Mouse (Mus musculus) hindbrain, postnatal 0 days (tissue): ENCODE data around the gene Pgm2. TPM values are rescaled to one million over a fixed set of nuclear protein-coding genes. Genes with fewer than 3 reads are reported as not detected.

ENCODE experiments used
- ATAC-seq: fragments of 200-750 bp; cut with Nextera tagmentation; 2 replicates; pipeline ENCODE4 v1.8.0; 2017; ENCODE audit warnings: mild to moderate bottlenecking, moderate TSS enrichment, moderate library complexity
- DNase-seq: peaks from one replicate; pipeline ENCODE4 v3.0.0-alpha.2; 2015; ENCODE audit warnings: low spot score
- H3K27ac ChIP-seq: fragments of 300-500 bp; sonication (generic); 2 replicates; pipeline ENCODE4 v1.5.1; 2014; ENCODE audit warnings: mild to moderate bottlenecking
- H3K27me3 ChIP-seq: fragments of 300-500 bp; sonication (generic); 2 replicates; pipeline ENCODE4 v1.6.1; 2014; ENCODE audit warnings: low read length, mixed read lengths; ENCODE audit not compliant: insufficient read depth
- H3K36me3 ChIP-seq: fragments of 300-500 bp; sonication (generic); 2 replicates; pipeline ENCODE4 v1.6.1; 2014; ENCODE audit warnings: low read length, mixed read lengths; ENCODE audit not compliant: insufficient read depth
- H3K4me1 ChIP-seq: fragments of 300-500 bp; sonication (generic); 2 replicates; pipeline ENCODE4 v1.6.1; 2014; ENCODE audit warnings: antibody characterized with exemption, low read length, mixed read lengths; ENCODE audit not compliant: insufficient read depth
- H3K4me2 ChIP-seq: fragments of 300-500 bp; sonication (generic); 2 replicates; pipeline ENCODE4 v1.6.1; 2014; ENCODE audit warnings: low read depth, mild to moderate bottlenecking, low read length, moderate library complexity, mixed read lengths
- H3K4me3 ChIP-seq: fragments of 300-500 bp; sonication (generic); 2 replicates; pipeline ENCODE4 v1.5.1; 2014; ENCODE audit warnings: low read length
- H3K9ac ChIP-seq: fragments of 300-500 bp; sonication (generic); replicated peaks from 2 replicates; pipeline ENCODE4 v1.6.1; 2014; ENCODE audit warnings: mild to moderate bottlenecking, low read length, moderate library complexity, mixed read lengths
- H3K9me3 ChIP-seq: fragments of 300-500 bp; sonication (generic); 2 replicates; pipeline ENCODE4 v1.6.1; 2016; ENCODE audit warnings: low read length, mixed read lengths
- CTCF ChIP-seq: IDR thresholded peaks from 2 replicates; pipeline ENCODE4 v1.5.1; 2016; ENCODE audit warnings: antibody characterized with exemption, control low read depth, low read depth
- WGBS: fragments of 180-500 bp; shearing (Covaris S2); extraction: QIAGEN DNeasy Blood & Tissue Kit; methylation state at CpG from one replicate; pipeline ENCODE4 v1.1.7; 2014; 5-methylcytosine and 5-hydroxymethylcytosine counted together
- polyA plus RNA-seq: library from polyadenylated mRNA; unstranded; fragments of >200 nt; fragmentation: Nextera tagmentation; extraction: Ambion mirVana; gene quantifications from 2 replicates; pipeline ENCODE4 v1.2.1, GENCODE M21; 2015
- total RNA-seq: library from RNA; depleted of rRNA; stranded (reverse); fragments of >200 nt; gene quantifications from 2 replicates; pipeline ENCODE4 v1.2.3, GENCODE M21; 2014

The Pgm2 gene
- total and polyA plus RNA-seq, 2 experiments from 2014 or later: 11.4 to 14.8 TPM

GRCm38 (mm10) chr5:64064401-64064800 is 28.3 kb upstream of the Pgm2 start:
- H3K4me3 ChIP-seq: no peak overlapping the region
- H3K9ac ChIP-seq: no peak overlapping the region
- H3K27ac ChIP-seq: no peak overlapping the region
- H3K36me3 ChIP-seq: no peaks in the 10 kb centered on the region
- H3K9me3 ChIP-seq: no peaks in the 10 kb centered on the region
- no peaks in the 10 kb centered on the region for H3K27me3 ChIP-seq
- DNase-seq (no peak), ATAC-seq (no peak)
- no peaks in the 10 kb centered on the region for H3K4me1 ChIP-seq
- TF ChIP-seq CTCF: no peak
- WGBS: 77% methylated on average over 3 of the region's 3 CpGs
- H3K4me2 ChIP-seq: no peak overlapping the region

- H3K27me3 ChIP-seq: no peaks in the 10 kb centered on the region
- H3K36me3 ChIP-seq: no peaks in the 10 kb centered on the region
- 87% methylated on average over 6 of the region's 6 CpGs for WGBS
- ATAC-seq: no peak
- H3K27ac ChIP-seq: no peak overlapping the region
- H3K4me3 ChIP-seq: no peak overlapping the region
- DNase-seq: no peak
- no peak overlapping the region for H3K4me2 ChIP-seq
- no peak overlapping the region for H3K9ac ChIP-seq
- no peaks in the 10 kb centered on the region for H3K9me3 ChIP-seq
- no peak for TF ChIP-seq CTCF
- no peaks in the 10 kb centered on the region for H3K4me1 ChIP-seq
Measured at GRCm38 (mm10) chr5:64065497-64066046, 27.2 kb upstream of the Pgm2 start.

DNA sequence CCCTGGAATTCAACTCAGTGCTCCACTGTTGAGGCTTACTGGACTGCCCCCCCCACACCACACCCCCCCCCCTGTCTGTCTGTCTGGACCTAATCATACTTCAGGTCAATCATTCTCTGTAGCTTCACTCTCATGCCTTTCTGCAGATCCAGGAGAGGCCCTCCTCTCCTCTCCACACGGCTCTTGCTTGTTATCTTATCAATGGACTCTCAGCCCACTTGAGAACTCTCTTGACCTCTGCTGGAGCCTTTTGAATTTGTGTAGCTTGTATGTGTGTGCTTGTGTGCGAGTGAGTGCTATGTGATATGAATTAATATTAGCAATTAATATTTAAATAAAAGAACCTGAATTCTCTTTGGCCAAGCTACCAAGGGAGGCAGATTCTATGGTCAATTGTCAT is 26.6 kb upstream of the Pgm2 start:
- no peak for ATAC-seq
- Histone ChIP-seq H3K9me3 (no peaks in the 10 kb centered on the region), H3K4me3 (no peak overlapping the region), H3K36me3 (no peaks in the 10 kb centered on the region), H3K27ac (no peak overlapping the region), H3K4me2 (no peak overlapping the region), H3K9ac (no peak overlapping the region), H3K4me1 (no peaks in the 10 kb centered on the region), H3K27me3 (no peaks in the 10 kb centered on the region)
- 57% methylated on average over 2 of the region's 2 CpGs for WGBS
- TF ChIP-seq CTCF: no peak
- DNase-seq: no peak

- no peak overlapping the region for H3K9ac ChIP-seq
- no peak overlapping the region for H3K4me2 ChIP-seq
- DNase-seq (no peak), ATAC-seq (no peak)
- H3K27me3 ChIP-seq: no peaks in the 10 kb centered on the region
- TF ChIP-seq CTCF: no peak
- H3K4me1 ChIP-seq: no peaks in the 10 kb centered on the region
- no peaks in the 10 kb centered on the region for H3K9me3 ChIP-seq
- 88% methylated on average over 2 of the region's 2 CpGs for WGBS
- H3K27ac ChIP-seq: no peak overlapping the region
- H3K36me3 ChIP-seq: no peaks in the 10 kb centered on the region
- no peak overlapping the region for H3K4me3 ChIP-seq
Measured at GRCm38 (mm10) chr5:64067576-64067975, 25.2 kb upstream of the Pgm2 start.

DNA sequence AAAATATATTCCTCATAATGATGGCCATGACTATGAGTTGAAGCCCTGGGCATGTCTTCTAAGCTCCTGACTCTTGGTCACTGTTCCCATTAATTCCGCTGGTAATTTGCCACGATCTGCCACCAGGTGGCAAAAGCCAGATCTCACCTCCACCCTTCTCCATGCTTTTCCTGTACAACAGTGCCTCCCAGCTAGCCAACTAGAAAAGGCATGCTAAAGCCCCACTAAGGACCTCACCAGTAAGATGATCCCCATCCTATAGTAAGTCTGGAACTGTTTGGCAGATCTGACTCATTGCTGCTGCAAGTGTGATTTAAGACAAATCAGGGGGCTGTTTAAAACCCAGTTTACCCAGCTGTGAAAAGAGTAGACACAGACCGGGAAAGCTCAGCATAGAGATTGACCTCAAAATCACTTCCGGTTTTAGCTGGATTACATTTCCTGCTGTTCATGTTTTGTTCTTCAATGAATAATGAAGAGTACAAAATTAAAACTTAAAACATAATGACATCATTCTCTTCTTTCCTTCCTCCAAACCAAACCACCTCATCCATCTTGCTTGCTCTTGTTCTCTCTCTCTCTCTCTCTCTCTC is 22.6 kb upstream of the Pgm2 start:
- TF ChIP-seq CTCF: peak; percentile 85
- WGBS: 37% methylated on average over 4 of the region's 4 CpGs
- peak; percentile 84 for ATAC-seq

GRCm38 (mm10) chr5:64070742-64071476 is 21.8 kb upstream of the Pgm2 start:
- DNase-seq: no peak
- TF ChIP-seq CTCF: no peak

More for the DNA sequence above, 22.6 kb upstream of the Pgm2 start:
- H3K9me3 ChIP-seq: no peaks in the 10 kb centered on the region
- no peak overlapping the region for H3K4me3 ChIP-seq
- H3K4me1 ChIP-seq: no peaks in the 10 kb centered on the region
- no peak overlapping the region for H3K27ac ChIP-seq
- no peak overlapping the region for H3K9ac ChIP-seq
- H3K36me3 ChIP-seq: no peaks in the 10 kb centered on the region
- peak; percentile 74 for DNase-seq
- no peak overlapping the region for H3K4me2 ChIP-seq
- no peaks in the 10 kb centered on the region for H3K27me3 ChIP-seq

DNA sequence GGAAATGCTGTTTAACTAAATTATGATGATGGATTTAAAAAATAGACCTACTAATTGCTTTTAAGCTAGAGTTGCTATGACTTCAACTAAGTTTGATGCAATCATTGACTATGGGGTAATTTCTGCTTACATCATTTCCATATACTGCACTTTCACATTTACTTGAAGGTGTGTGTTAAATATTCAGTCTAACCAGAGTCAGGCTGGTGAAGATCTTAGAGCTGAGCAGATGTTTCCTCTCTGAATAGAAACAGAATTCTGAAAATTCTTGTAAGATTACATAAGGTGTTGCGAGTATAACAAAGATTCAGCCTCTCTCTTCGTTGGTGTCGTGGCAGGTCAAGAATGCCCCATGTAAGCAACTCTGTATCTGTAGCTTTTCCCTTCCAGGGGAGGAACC is 18.3 kb upstream of the Pgm2 start:
- no peak for DNase-seq
- Histone ChIP-seq H3K27me3 (no peaks in the 10 kb centered on the region), H3K4me2 (no peak overlapping the region), H3K4me1 (no peaks in the 10 kb centered on the region), H3K36me3 (no peaks in the 10 kb centered on the region), H3K27ac (no peak overlapping the region), H3K9ac (no peak overlapping the region), H3K4me3 (no peak overlapping the region), H3K9me3 (no peaks in the 10 kb centered on the region)
- no peak for ATAC-seq
- TF ChIP-seq CTCF: no peak
- 92% methylated on average over 3 of the region's 3 CpGs for WGBS

More at GRCm38 (mm10) chr5:64070742-64071476, 21.8 kb upstream of the Pgm2 start:
- Histone ChIP-seq H3K9me3 (no peaks in the 10 kb centered on the region), H3K27ac (no peak overlapping the region), H3K36me3 (no peaks in the 10 kb centered on the region), H3K27me3 (no peaks in the 10 kb centered on the region), H3K9ac (no peak overlapping the region), H3K4me2 (no peak overlapping the region), H3K4me3 (no peak overlapping the region), H3K4me1 (no peaks in the 10 kb centered on the region)
- 72% methylated on average over 2 of the region's 2 CpGs for WGBS
- ATAC-seq: no peak
